Mouse (Mus musculus): Measurements from ENCODE around the gene Kdm7a.

DNA sequence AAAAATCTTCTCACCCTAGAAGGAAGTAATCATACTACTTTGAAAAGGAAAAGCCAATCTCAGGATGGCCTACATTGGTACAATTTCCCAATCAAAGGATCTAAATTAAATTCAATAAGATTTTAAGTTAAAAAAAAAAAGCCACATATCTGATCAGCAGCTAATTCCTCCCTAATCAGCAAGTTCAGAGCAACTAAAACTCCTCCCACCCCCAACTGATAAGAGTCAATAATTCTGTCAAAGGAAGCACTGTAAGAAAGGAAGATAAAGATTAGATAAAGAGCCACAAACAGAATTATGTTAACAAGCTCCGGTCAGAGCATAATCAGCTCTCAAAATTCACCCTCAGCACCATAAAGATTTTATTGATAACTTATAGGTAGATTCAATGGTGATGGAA lies 37.5 kb downstream of the Kdm7a start:
- TF ChIP-seq MYOG (IDR thresholded peaks at IDR 0.05; ENCODE audit: control insufficient read depth in 1 of 3, insufficient read depth in 1 of 3, insufficient read length in 2 of 3, low read depth in 2 of 3) (no peak), MAX (IDR thresholded peaks at IDR 0.05; ENCODE audit: low read depth) (no peak), POLR2A (IDR thresholded peaks at IDR 0.05; ENCODE audit: insufficient read length, low read depth) (no peak), CEBPB (IDR thresholded peaks at IDR 0.05; ENCODE audit: insufficient read depth, poor library complexity, severe bottlenecking) (no peak), POLR2AphosphoS2 (IDR thresholded peaks at IDR 0.05; ENCODE audit: insufficient read length, low read depth) (no peak), REST (IDR thresholded peaks at IDR 0.05; ENCODE audit: insufficient read depth, insufficient read length) (no peak), TCF3 (IDR thresholded peaks at IDR 0.05; ENCODE audit: insufficient read length, low read depth) (no peak)

Data from myocyte (in vitro differentiated cells).